In genomic region chr16:14130796-14131195, GRCm38 (mm10) we compare ENCODE assay signal across 21 mouse cellular contexts.
"Had no signal": no experiment of that assay in that cellular context is flagged by ENCODE, and none has a peak within 500 bp of the region (broad histone marks: within the 10 kb centered on the region; RNA-seq: fewer than 3 reads in every experiment).

No protein-coding gene starts in this region.

- H3K4me1 ChIP-seq: limb, embryonic 12.5 days; limb, embryonic 15.5 days; midbrain, embryonic 10.5 days; midbrain, embryonic 13.5 days; neural tube, embryonic 13.5 days had no signal

- H3K27ac ChIP-seq: left cerebral cortex, adult 2 months; limb, embryonic 12.5 days; limb, embryonic 15.5 days; liver, embryonic 14.5 days; midbrain, embryonic 10.5 days; midbrain, embryonic 13.5 days; neural tube, embryonic 13.5 days had no signal

- ATAC-seq: intestine, postnatal 0 days; lung, postnatal 0 days; midbrain, embryonic 13.5 days; midbrain, embryonic 16.5 days had no signal

- H3K27me3 ChIP-seq: limb, embryonic 12.5 days; limb, embryonic 15.5 days; megakaryocyte, embryonic 14.5 days; midbrain, embryonic 13.5 days; neural tube, embryonic 13.5 days had no signal

- H3K4me3 ChIP-seq: left cerebral cortex, adult 2 months; limb, embryonic 12.5 days; limb, embryonic 15.5 days; megakaryocyte, embryonic 14.5 days; midbrain, embryonic 10.5 days; midbrain, embryonic 13.5 days; myocyte; neural tube, embryonic 13.5 days had no signal

- H3K9me3 ChIP-seq: limb, embryonic 12.5 days; limb, embryonic 15.5 days; megakaryocyte, embryonic 14.5 days; midbrain, embryonic 10.5 days; midbrain, embryonic 13.5 days; neural tube, embryonic 13.5 days had no signal

- H3K9ac ChIP-seq: limb, embryonic 12.5 days; limb, embryonic 15.5 days; liver, embryonic 14.5 days; liver, postnatal 0 days; lung, embryonic 14.5 days; midbrain, embryonic 13.5 days; neural tube, embryonic 13.5 days had no signal

- H3K4me2 ChIP-seq: limb, embryonic 12.5 days; limb, embryonic 15.5 days; liver, embryonic 11.5 days; lung, embryonic 14.5 days; midbrain, embryonic 13.5 days; neural tube, embryonic 13.5 days had no signal

- DNase-seq: layer of hippocampus, postnatal 36 days; left cerebral cortex, postnatal 4 days; liver, postnatal 0 days; lung, embryonic 14.5 days; retina, postnatal 1 day; right cerebral cortex, postnatal 25 days; thymus, adult 18-20 months; thymus, postnatal 36 days had no signal
